Mouse (Mus musculus) lung, adult 10 weeks (tissue): ENCODE results near the gene Ncf4. TPM values are rescaled to one million over a fixed set of nuclear protein-coding genes. Genes with fewer than 3 reads are reported as not detected.

ENCODE experiments used
- polyA plus RNA-seq: library from polyadenylated mRNA; stranded (reverse); fragments of 350-450 nt; fragmentation: Illumina TruSeq; extraction: RNeasy Lipid Tissue Mini Kit (QIAGEN cat#74804); gene quantifications from one replicate; pipeline ENCODE4 v1.2.3, GENCODE M21; 2014; ENCODE audit warnings: low read depth, low replicate concordance; ENCODE audit not compliant: insufficient read depth

Ncf4 gene
- polyA plus RNA-seq: 16.8 TPM

DNA sequence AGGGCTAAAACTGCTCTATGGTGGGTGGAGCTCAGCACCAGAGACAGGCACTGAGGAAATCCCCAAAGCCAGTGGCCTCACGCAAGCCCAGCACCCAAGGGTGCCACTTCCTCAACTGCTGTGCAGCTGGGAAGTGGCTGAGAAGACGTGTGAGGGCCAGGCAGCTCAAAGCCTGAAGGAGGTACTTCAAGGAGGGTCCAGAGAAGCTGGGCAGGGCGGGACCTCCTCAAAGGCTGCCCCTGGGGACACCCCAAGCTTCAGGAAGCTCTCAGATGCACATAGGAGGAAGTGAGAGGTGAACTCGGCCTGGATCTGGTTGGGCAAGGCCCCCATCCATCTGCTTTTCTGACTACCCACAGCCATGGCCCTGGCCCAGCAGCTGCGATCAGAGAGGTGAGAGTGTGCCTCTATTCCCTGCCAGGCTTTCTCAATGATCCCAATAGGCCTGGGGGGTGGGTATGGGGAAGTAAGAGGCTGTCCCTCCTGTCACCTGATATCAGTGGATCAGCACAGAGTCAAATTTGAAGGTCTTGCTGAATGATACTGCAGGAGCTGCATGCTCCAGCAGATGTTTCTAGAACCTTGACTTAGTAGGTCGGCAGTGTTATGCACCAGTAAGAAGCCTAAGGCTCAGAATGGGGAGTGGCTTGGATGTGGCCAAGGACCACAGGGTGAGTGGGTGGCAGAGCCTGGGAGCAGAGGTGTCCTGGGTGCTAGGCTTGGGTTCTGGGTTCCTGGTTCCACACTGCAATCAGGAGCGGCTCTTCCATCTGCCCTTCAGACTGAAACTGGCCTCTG, at the start of gene Ncf4:
Gene Ncf4, plus strand, starts transcription at position 107 of the 798 bp plus-strand sequence.

DNA sequence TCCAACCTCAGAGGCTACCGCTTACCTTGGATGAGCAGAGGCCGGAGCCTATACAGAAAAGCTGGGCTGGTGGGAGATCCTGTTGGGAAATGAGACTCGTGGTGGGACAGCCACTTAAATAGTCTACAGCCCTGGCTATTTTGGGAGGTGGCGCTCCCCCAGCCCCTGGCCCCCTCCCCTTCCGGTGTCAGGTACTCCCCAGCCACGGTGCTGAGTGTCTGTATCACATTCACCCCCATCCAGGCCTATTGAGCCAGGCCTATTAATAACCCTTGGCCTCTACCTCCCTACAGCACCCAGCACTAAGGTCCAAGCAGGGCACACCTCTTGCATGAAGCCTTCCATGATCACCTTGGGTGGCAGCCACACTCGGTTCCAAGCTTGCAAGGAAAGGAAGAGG, 38.3 kb upstream of the Ncf4 start, which contains the start of gene Pvalb:
Gene Pvalb, minus strand, starts transcription at position 89 of the 400 bp plus-strand sequence.

DNA sequence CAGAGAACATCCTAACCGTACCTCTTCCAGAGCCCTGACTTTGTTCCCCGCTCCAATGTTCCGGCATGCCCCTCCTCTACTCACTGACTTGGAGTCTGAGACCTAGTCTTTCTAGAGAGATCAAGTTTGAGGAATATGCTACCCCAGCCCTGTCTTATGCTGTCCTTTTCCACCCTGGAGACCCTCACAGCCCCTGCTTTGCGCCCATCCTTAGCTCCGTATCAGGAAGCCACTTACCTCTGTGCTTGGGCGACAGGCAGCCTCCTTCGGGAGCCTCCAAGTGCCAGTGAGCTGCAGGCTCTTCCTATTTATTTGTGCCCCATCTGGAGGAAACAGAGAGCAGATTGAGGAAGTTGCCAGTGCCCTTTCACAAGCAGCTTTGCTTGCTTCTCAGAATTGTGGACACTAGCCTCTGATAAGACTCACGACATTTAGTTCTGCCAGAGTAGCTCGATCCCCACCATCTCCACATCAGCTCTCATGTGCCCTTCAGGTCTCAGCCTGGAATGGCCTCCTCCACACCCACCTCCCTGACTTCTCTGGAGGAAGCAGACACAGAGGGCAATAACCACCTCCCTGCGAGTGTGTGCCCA, 60.8 kb downstream of the Ncf4 start, which contains the start of gene Csf2rb2:
Gene Csf2rb2, minus strand, starts transcription at position 381 of the 593 bp plus-strand sequence.

Other genes with a start within 250 kb of the Ncf4 start
- not detected for gene Cacng2, start 124.8 kb upstream of the Ncf4 start, polyA plus RNA-seq
- 30.8 TPM for gene Ift27, start 70.7 kb upstream of the Ncf4 start, polyA plus RNA-seq
- gene Pvalb, start 38.4 kb upstream of the Ncf4 start, polyA plus RNA-seq: not detected
- gene Csf2rb2, start 60.9 kb downstream of the Ncf4 start, polyA plus RNA-seq: 3.3 TPM
- 9.1 TPM for gene Csf2rb, start 81.0 kb downstream of the Ncf4 start, polyA plus RNA-seq
- not detected for gene Tex33, start 151.1 kb downstream of the Ncf4 start, polyA plus RNA-seq
- gene Tst, start 161.1 kb downstream of the Ncf4 start, polyA plus RNA-seq: 119 TPM
- 47.8 TPM for gene Mpst, start 161.6 kb downstream of the Ncf4 start, polyA plus RNA-seq
- 21.8 TPM for gene Kctd17, start 183.8 kb downstream of the Ncf4 start, polyA plus RNA-seq
- 0.14 TPM for gene Tmprss6, start 223.8 kb downstream of the Ncf4 start, polyA plus RNA-seq